Comparison of ENCODE assay signal across 8 mouse cellular contexts in the genomic region with DNA sequence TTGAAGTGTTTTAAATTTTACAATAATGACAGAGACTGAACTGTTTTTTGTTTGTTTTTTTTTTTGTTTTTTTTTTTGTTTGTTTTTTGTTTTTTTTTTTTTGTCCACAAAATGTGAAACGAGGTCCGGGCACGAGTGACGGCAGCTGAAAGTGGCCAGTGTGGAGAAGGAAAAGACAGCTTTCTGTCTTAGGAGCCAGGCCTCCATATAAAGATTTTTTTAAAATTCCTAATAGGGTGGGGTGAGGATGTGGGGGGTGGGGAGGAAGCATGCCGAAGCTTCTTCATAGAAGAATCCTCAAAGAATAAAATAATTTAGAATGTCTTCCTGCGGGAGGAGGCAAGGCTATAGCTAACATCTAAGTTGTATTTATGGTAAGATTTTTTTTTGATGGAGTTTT.
DNase-seq lines count a peak whose midpoint lies in the region; ATAC-seq lines count a peak whose summit lies in the region.

No protein-coding gene starts in this region.

- DNase-seq in left cerebral cortex, postnatal 4 days = peak; percentile 10
- no peak for DNase-seq in left cerebral cortex, adult 8-10 months (ENCODE audit: low spot score in 2 of 2)
- peak; percentile 8 for DNase-seq in embryo, embryonic 9.5 days (ENCODE audit: extremely low spot score)
- no peak for DNase-seq in ovary, postnatal 14 days (ENCODE audit: low spot score)
- DNase-seq in gastrocnemius, adult 18-20 months (ENCODE audit: low spot score) = no peak
- no peak for DNase-seq in thymus, adult 18-20 months

- H3K9ac ChIP-seq in hindbrain, embryonic 13.5 days = peak overlapping the region; percentile 88

- 2% methylated on average over 6 of the region's 6 CpGs for WGBS in hindbrain, embryonic 13.5 days
- 4% methylated on average over 3 of the region's 6 CpGs for WGBS in macrophage (ENCODE audit: missing documents)

- intact Hi-C loops in left cerebral cortex, postnatal 4 days (cut with DNase I) = loop anchor here (10.0 kb wide), 2 partner anchors 215 to 415 kb away; no protein-coding TSS in a partner anchor

- H3K36me3 ChIP-seq in hindbrain, embryonic 13.5 days = no peaks in the 10 kb centered on the region
- H3K36me3 ChIP-seq in macrophage (ENCODE audit: inconsistent target) = no peaks in the 10 kb centered on the region

- peak overlapping the region; percentile 96 for H3K27ac ChIP-seq in hindbrain, embryonic 13.5 days
- peak overlapping the region; percentile 81 for H3K27ac ChIP-seq in macrophage

- peak overlapping the region; percentile 77 for H3K4me3 ChIP-seq in hindbrain, embryonic 13.5 days
- H3K4me3 ChIP-seq in macrophage (ENCODE audit: inconsistent target) = peak overlapping the region; percentile 90

- H3K79me2 ChIP-seq in macrophage (ENCODE audit: inconsistent target) = peaks cover 49% of the 10 kb centered on the region

- H3K27me3 ChIP-seq in hindbrain, embryonic 13.5 days = no peaks in the 10 kb centered on the region

- ATAC-seq in hindbrain, embryonic 13.5 days (ENCODE audit: low FRiP score) = no peak

- no peaks in the 10 kb centered on the region for H3K9me3 ChIP-seq in hindbrain, embryonic 13.5 days

- H3K4me2 ChIP-seq in hindbrain, embryonic 13.5 days = peak overlapping the region; percentile 56

- H3K4me1 ChIP-seq in hindbrain, embryonic 13.5 days (replicated peaks) = peaks cover 23% of the 10 kb centered on the region

Comparison
In these comparisons a context has a peak if more than half of its experiments do, and no peak if none do; other contexts are left out.
1. DNase-seq: peak in left cerebral cortex, postnatal 4 days (single experiment) and embryo, embryonic 9.5 days (single experiment); none in left cerebral cortex, adult 8-10 months (0 of 2), ovary, postnatal 14 days (single experiment), gastrocnemius, adult 18-20 months (single experiment) and thymus, adult 18-20 months (0 of 2).